Mouse (Mus musculus) spleen, adult 2 months (tissue): ENCODE measurements at regions not wholly inside any gene's neighbourhood (a gene's known extent, or its start where the extent isn't known, plus 50 kb on each side); places are given as distances from the start of the nearest gene placed in this dataset.

Experiments
- DNase-seq, 2 experiments: peaks; one replicate each; pipeline versions ENCODE4 v3.0.0 to v3.0.0-alpha.2; 2012 to 2021; ENCODE audit warnings: low spot score in 2 of 2, low read depth in 1 of 2
- H3K27ac ChIP-seq: fragments of 200-500 bp; 2 replicates; pipeline ENCODE4 v1.5.1; 2012; ENCODE audit warnings: low read length, inconsistent platforms; ENCODE audit not compliant: insufficient read depth
- H3K27me3 ChIP-seq: fragments of 200-500 bp; 2 replicates; pipeline ENCODE4 v1.6.1; 2012; ENCODE audit warnings: mild to moderate bottlenecking, moderate library complexity, low read length, inconsistent platforms; ENCODE audit not compliant: control insufficient read depth, insufficient read depth
- H3K36me3 ChIP-seq: fragments of 200-500 bp; 2 replicates; pipeline ENCODE4 v1.6.1; 2012; ENCODE audit warnings: mild to moderate bottlenecking, low read length, inconsistent platforms; ENCODE audit not compliant: control insufficient read depth, insufficient read depth
- H3K4me1 ChIP-seq: fragments of 200-500 bp; 2 replicates; pipeline ENCODE4 v1.6.1; 2011; ENCODE audit warnings: inconsistent platforms; ENCODE audit not compliant: control insufficient read depth, insufficient read depth, insufficient read length
- H3K4me3 ChIP-seq: fragments of 200-500 bp; 2 replicates; pipeline ENCODE4 v1.5.1; 2011; ENCODE audit warnings: mild to moderate bottlenecking, inconsistent platforms; ENCODE audit not compliant: insufficient read depth, insufficient read length; ENCODE audit errors: extremely low read depth
- CTCF ChIP-seq: fragments of 200-500 bp; IDR thresholded peaks from 2 replicates; pipeline ENCODE4 v1.5.1; 2011; ENCODE audit warnings: mild to moderate bottlenecking, inconsistent platforms; ENCODE audit not compliant: insufficient read depth, insufficient read length, insufficient replicate concordance; ENCODE audit errors: extremely low read depth
- POLR2A ChIP-seq: fragments of 200-500 bp; IDR thresholded peaks from 2 replicates; pipeline ENCODE4 v1.6.1; 2011; ENCODE audit warnings: low read depth, low read length, inconsistent platforms
- WGBS: fragments of 180-500 bp; shearing (Covaris S2); methylation state at CpG from one replicate; pipeline ENCODE4 v1.1.7; 2018; 5-methylcytosine and 5-hydroxymethylcytosine counted together

GRCm38 (mm10) chr4:106050297-106050696 lies 260.6 kb downstream of the Gm12728 start:
- H3K27me3 ChIP-seq, result no peaks in the 10 kb centered on the region
- no peak for DNase-seq
- H3K27ac ChIP-seq, result no peak overlapping the region
- no peaks in the 10 kb centered on the region for H3K36me3 ChIP-seq
- no peak overlapping the region for H3K4me3 ChIP-seq
- 88% methylated on average over 3 of the region's 3 CpGs for WGBS
- H3K4me1 ChIP-seq, result no peaks in the 10 kb centered on the region
- TF ChIP-seq CTCF (no peak), POLR2A (no peak)

- Histone ChIP-seq H3K4me3 (no peak overlapping the region), H3K4me1 (no peaks in the 10 kb centered on the region), H3K27ac (no peak overlapping the region), H3K27me3 (no peaks in the 10 kb centered on the region), H3K36me3 (no peaks in the 10 kb centered on the region)
- no peak for DNase-seq
- TF ChIP-seq CTCF, result no peak
- TF ChIP-seq POLR2A, result no peak
- WGBS, result 11% methylated on average over 9 of the region's 9 CpGs
These were observed 262.5 kb upstream of the Usp24 start for GRCm38 (mm10) chr4:106053496-106053895.

- Histone ChIP-seq H3K27ac (no peak overlapping the region), H3K4me3 (no peak overlapping the region), H3K4me1 (no peaks in the 10 kb centered on the region), H3K36me3 (no peaks in the 10 kb centered on the region), H3K27me3 (no peaks in the 10 kb centered on the region)
- DNase-seq, result no peak
- WGBS, result 83% methylated on average over 7 of the region's 7 CpGs
- TF ChIP-seq POLR2A (no peak), CTCF (no peak)
These were observed 261.7 kb upstream of the Usp24 start for GRCm38 (mm10) chr4:106054324-106054723.

- Histone ChIP-seq H3K27me3 (no peaks in the 10 kb centered on the region), H3K4me3 (no peak overlapping the region), H3K27ac (no peak overlapping the region), H3K36me3 (no peaks in the 10 kb centered on the region), H3K4me1 (no peaks in the 10 kb centered on the region)
- 86% methylated on average over 12 of the region's 12 CpGs for WGBS
- no peak for DNase-seq
- TF ChIP-seq CTCF (no peak), POLR2A (no peak)
These were observed 253.4 kb upstream of the Usp24 start for GRCm38 (mm10) chr4:106062651-106063050.

- Histone ChIP-seq H3K4me1 (no peaks in the 10 kb centered on the region), H3K4me3 (no peak overlapping the region), H3K27ac (no peak overlapping the region), H3K36me3 (no peaks in the 10 kb centered on the region), H3K27me3 (no peaks in the 10 kb centered on the region)
- no peak for TF ChIP-seq POLR2A
- no peak for TF ChIP-seq CTCF
- DNase-seq, result no peak
- 57% methylated on average over 6 of the region's 6 CpGs for WGBS
These were observed 252.1 kb upstream of the Usp24 start for GRCm38 (mm10) chr4:106063851-106064382.

GRCm38 (mm10) chr4:106067023-106067422 lies 249.0 kb upstream of the Usp24 start:
- Histone ChIP-seq H3K4me3 (no peak overlapping the region), H3K4me1 (no peaks in the 10 kb centered on the region), H3K36me3 (no peaks in the 10 kb centered on the region), H3K27ac (no peak overlapping the region), H3K27me3 (no peaks in the 10 kb centered on the region)
- 85% methylated on average over 9 of the region's 9 CpGs for WGBS
- DNase-seq, result no peak
- TF ChIP-seq POLR2A (no peak), CTCF (no peak)

GRCm38 (mm10) chr4:106083546-106083945 lies 232.5 kb upstream of the Usp24 start:
- H3K27ac ChIP-seq, result no peak overlapping the region
- no peak for DNase-seq
- H3K4me3 ChIP-seq, result no peak overlapping the region
- H3K4me1 ChIP-seq, result no peaks in the 10 kb centered on the region
- TF ChIP-seq CTCF (no peak), POLR2A (no peak)
- H3K36me3 ChIP-seq, result no peaks in the 10 kb centered on the region
- no peaks in the 10 kb centered on the region for H3K27me3 ChIP-seq
